Mouse (Mus musculus) CH12.LX (cell line): Measurements from ENCODE around the gene Ankrd11. TPM values are rescaled to one million over a fixed set of nuclear protein-coding genes. Genes with fewer than 3 reads are reported as not detected.

Experiments used
- DNase-seq: peaks from one replicate; pipeline ENCODE4 v3.0.0-alpha.2; 2013; ENCODE audit errors: extremely low read depth
- H3K27ac ChIP-seq: 2 replicates; pipeline ENCODE4 v1.5.1; 2012; ENCODE audit warnings: low read depth, mild to moderate bottlenecking, control low read depth, moderate library complexity; ENCODE audit not compliant: insufficient read depth
- H3K27me3 ChIP-seq: replicated peaks from 2 replicates; pipeline ENCODE3; 2012; ENCODE audit warnings: inconsistent platforms
- H3K36me3 ChIP-seq, 2 experiments: replicated peaks in 1 of 2; 2 replicates each; pipeline versions ENCODE3 to v1.6.1; 2012; ENCODE audit warnings: inconsistent platforms in 1 of 2, low read length in 1 of 2, mild to moderate bottlenecking in 1 of 2, mixed read lengths in 1 of 2, moderate library complexity in 1 of 2; ENCODE audit not compliant: control insufficient read depth in 1 of 2, insufficient read depth in 1 of 2
- H3K4me1 ChIP-seq, 2 experiments: 2 replicates each; pipeline ENCODE4 v1.6.1; 2012; ENCODE audit warnings: inconsistent platforms in 1 of 2, moderate library complexity in 1 of 2; ENCODE audit not compliant: insufficient read depth in 2 of 2, control insufficient read depth in 1 of 2
- H3K4me2 ChIP-seq: 2 replicates; pipeline ENCODE4 v1.6.1; 2012; ENCODE audit warnings: low read depth, mild to moderate bottlenecking, control low read depth; ENCODE audit not compliant: poor library complexity, insufficient read depth, severe bottlenecking
- H3K4me3 ChIP-seq, 3 experiments: fragments of 150-350 bp in 1 of 3; sonication (generic) in 1 of 3; replicated peaks in 1 of 3; 2 replicates each; pipeline versions ENCODE3 to v1.5.1; 2011 to 2012; ENCODE audit warnings: low read depth in 2 of 3, low read length in 2 of 3, mild to moderate bottlenecking in 2 of 3, moderate library complexity in 2 of 3, control low read depth in 1 of 3, improper control_type of control experiment in 1 of 3, inconsistent platforms in 1 of 3, mixed read lengths in 1 of 3; ENCODE audit not compliant: poor library complexity in 1 of 3
- H3K79me2 ChIP-seq: replicated peaks from 2 replicates; pipeline ENCODE4 v1.6.1; 2012; ENCODE audit warnings: mild to moderate bottlenecking, moderate library complexity; ENCODE audit not compliant: control insufficient read depth, poor library complexity, insufficient read depth, severe bottlenecking; ENCODE audit errors: extremely low read depth
- H3K9ac ChIP-seq: 2 replicates; pipeline ENCODE4 v1.6.1; 2012; ENCODE audit warnings: low read depth, mild to moderate bottlenecking, control low read depth, moderate library complexity; ENCODE audit not compliant: insufficient read depth
- H3K9me3 ChIP-seq: replicated peaks from 2 replicates; pipeline ENCODE3; 2012; ENCODE audit warnings: low read length, inconsistent platforms, mixed read lengths
- CTCF ChIP-seq, 2 experiments: IDR thresholded peaks in 1 of 2; conservative IDR thresholded peaks in 1 of 2; 2 replicates each; pipeline ENCODE4 v1.5.1; 2011 to 2012; ENCODE audit warnings: low read depth in 2 of 2, low read length in 2 of 2, improper control_type of control experiment in 1 of 2, inconsistent platforms in 1 of 2, mild to moderate bottlenecking in 1 of 2, moderate library complexity in 1 of 2
- E2F4 ChIP-seq: IDR thresholded peaks from 2 replicates; pipeline ENCODE4 v1.6.1; 2011; ENCODE audit warnings: low read depth, low read length, improper control_type of control experiment; ENCODE audit not compliant: insufficient replicate concordance
- ELF1 ChIP-seq: IDR thresholded peaks from 2 replicates; pipeline ENCODE4 v1.6.1; 2014; ENCODE audit warnings: low read depth, mild to moderate bottlenecking, inconsistent platforms, low read length, improper control_type of control experiment
- EP300 ChIP-seq: IDR thresholded peaks from 2 replicates; pipeline ENCODE4 v1.6.1; 2011; ENCODE audit warnings: low read length, improper control_type of control experiment
- GABPA ChIP-seq: IDR thresholded peaks from 2 replicates; pipeline ENCODE4 v1.6.1; 2012; ENCODE audit warnings: low read depth, low read length, improper control_type of control experiment, inconsistent platforms; ENCODE audit not compliant: insufficient replicate concordance
- HCFC1 ChIP-seq: IDR thresholded peaks from 2 replicates; pipeline ENCODE4 v1.6.1; 2012; ENCODE audit warnings: low read depth, mild to moderate bottlenecking, inconsistent platforms, low read length, improper control_type of control experiment
- IRF4 ChIP-seq: IDR thresholded peaks from 2 replicates; pipeline ENCODE4 v1.6.1; 2014; ENCODE audit warnings: low read depth, mild to moderate bottlenecking, inconsistent platforms, low read length, improper control_type of control experiment
- JUN ChIP-seq: IDR thresholded peaks from 2 replicates; pipeline ENCODE4 v1.6.1; 2011; ENCODE audit warnings: low read depth, mild to moderate bottlenecking, low read length, improper control_type of control experiment, moderate library complexity; ENCODE audit not compliant: insufficient read depth
- JUND ChIP-seq: conservative IDR thresholded peaks from 2 replicates; pipeline ENCODE4 v1.6.1; 2011; ENCODE audit warnings: low read depth, low read length, improper control_type of control experiment
- KAT2A ChIP-seq: IDR thresholded peaks from 2 replicates; pipeline ENCODE4 v1.6.1; 2012; ENCODE audit warnings: low read length, improper control_type of control experiment, inconsistent platforms; ENCODE audit not compliant: insufficient replicate concordance
- MAX ChIP-seq: IDR thresholded peaks from 2 replicates; pipeline ENCODE4 v1.6.1; 2011; ENCODE audit warnings: low read length, improper control_type of control experiment
- MEF2A ChIP-seq: IDR thresholded peaks from 2 replicates; pipeline ENCODE4 v1.6.1; 2014; ENCODE audit warnings: low read depth, mild to moderate bottlenecking, inconsistent platforms, low read length, improper control_type of control experiment, borderline replicate concordance
- NELFE ChIP-seq: IDR thresholded peaks from 2 replicates; pipeline ENCODE4 v1.6.1; 2011; ENCODE audit warnings: low read depth, low read length, improper control_type of control experiment
- NRF1 ChIP-seq: IDR thresholded peaks from 2 replicates; pipeline ENCODE4 v1.6.1; 2014; ENCODE audit warnings: low read depth, mild to moderate bottlenecking, inconsistent platforms, low read length, improper control_type of control experiment, moderate library complexity
- PAX5 ChIP-seq: IDR thresholded peaks from 2 replicates; pipeline ENCODE4 v1.6.1; 2012; ENCODE audit warnings: low read length, inconsistent platforms, mixed read lengths
- POLR2AphosphoS2 ChIP-seq: IDR thresholded peaks from 2 replicates; pipeline ENCODE4 v1.6.1; 2011; ENCODE audit warnings: low read depth, low read length, improper control_type of control experiment
- RAD21 ChIP-seq: IDR thresholded peaks from 2 replicates; pipeline ENCODE4 v1.6.1; 2011; ENCODE audit warnings: low read depth, mild to moderate bottlenecking, low read length, improper control_type of control experiment, moderate library complexity
- RCOR1 ChIP-seq: conservative IDR thresholded peaks from 2 replicates; pipeline ENCODE4 v1.6.1; 2012; ENCODE audit warnings: low read depth, mild to moderate bottlenecking, inconsistent platforms, low read length, improper control_type of control experiment
- SMC3 ChIP-seq: IDR thresholded peaks from 2 replicates; pipeline ENCODE4 v1.6.1; 2011; ENCODE audit warnings: low read depth, low read length, improper control_type of control experiment
- TBP ChIP-seq: conservative IDR thresholded peaks from 2 replicates; pipeline ENCODE4 v1.6.1; 2011; ENCODE audit warnings: low read depth, low read length, improper control_type of control experiment
- UBTF ChIP-seq: IDR thresholded peaks from 2 replicates; pipeline ENCODE4 v1.6.1; 2012; ENCODE audit warnings: low read depth, mild to moderate bottlenecking, inconsistent platforms, low read length, improper control_type of control experiment, moderate library complexity
- USF1 ChIP-seq: IDR thresholded peaks from 2 replicates; pipeline ENCODE4 v1.6.1; 2014; ENCODE audit warnings: low read depth, mild to moderate bottlenecking, inconsistent platforms, low read length, improper control_type of control experiment
- USF2 ChIP-seq: conservative IDR thresholded peaks from 2 replicates; pipeline ENCODE4 v1.6.1; 2011; ENCODE audit warnings: low read depth, low read length, improper control_type of control experiment
- ZC3H11A ChIP-seq: IDR thresholded peaks from 2 replicates; pipeline ENCODE4 v1.6.1; 2012; ENCODE audit warnings: low read depth, mild to moderate bottlenecking, inconsistent platforms, low read length, improper control_type of control experiment
- ZKSCAN1 ChIP-seq: IDR thresholded peaks from 2 replicates; pipeline ENCODE4 v1.6.1; 2012; ENCODE audit warnings: low read depth, inconsistent platforms, low read length, improper control_type of control experiment, borderline replicate concordance
- ZMIZ1 ChIP-seq: IDR thresholded peaks from 2 replicates; pipeline ENCODE4 v1.6.1; 2012; ENCODE audit warnings: low read depth, mild to moderate bottlenecking, inconsistent platforms, low read length, improper control_type of control experiment
- ZNF384 ChIP-seq: IDR thresholded peaks from 2 replicates; pipeline ENCODE4 v1.6.1; 2012; ENCODE audit warnings: low read depth, low read length, improper control_type of control experiment, inconsistent platforms
- dilution Hi-C: fragments of 300-500 bp; cut with MboI; formaldehyde crosslinking; loops from 2 replicates; pipeline ENCODE4 v1.14.3; 2020; ENCODE audit warnings: low sequenced_read_pairs; ENCODE audit not compliant: extremely low pct_unique_long_range_greater_than_20kb, extremely low pct_ligation_motif_present
- in situ Hi-C: fragments of 300-500 bp; cut with MboI; formaldehyde crosslinking; loops from 3 replicates; pipeline ENCODE4 v1.14.3; 2019; ENCODE audit warnings: low sequenced_read_pairs, low pct_ligation_motif_present, low pct_unique_long_range_greater_than_20kb, mixed read lengths
- polyA plus RNA-seq: library from polyadenylated mRNA; unstranded; fragments of >175 nt; gene quantifications from 2 replicates; pipeline ENCODE4 v1.2.1, GENCODE M21; 2012; ENCODE audit warnings: low read depth; ENCODE audit not compliant: insufficient read length
- total RNA-seq, 2 experiments: library from RNA; depleted of rRNA; stranded (reverse); fragments of 300-350 nt in 1 of 2; fragments of >200 nt in 1 of 2; gene quantifications; 2 replicates each; pipeline ENCODE4 v1.2.3; 2012 to 2014

Ankrd11 gene
- total and polyA plus RNA-seq, 3 experiments = 37.4 to 74.9 (median 60.7) TPM

DNA sequence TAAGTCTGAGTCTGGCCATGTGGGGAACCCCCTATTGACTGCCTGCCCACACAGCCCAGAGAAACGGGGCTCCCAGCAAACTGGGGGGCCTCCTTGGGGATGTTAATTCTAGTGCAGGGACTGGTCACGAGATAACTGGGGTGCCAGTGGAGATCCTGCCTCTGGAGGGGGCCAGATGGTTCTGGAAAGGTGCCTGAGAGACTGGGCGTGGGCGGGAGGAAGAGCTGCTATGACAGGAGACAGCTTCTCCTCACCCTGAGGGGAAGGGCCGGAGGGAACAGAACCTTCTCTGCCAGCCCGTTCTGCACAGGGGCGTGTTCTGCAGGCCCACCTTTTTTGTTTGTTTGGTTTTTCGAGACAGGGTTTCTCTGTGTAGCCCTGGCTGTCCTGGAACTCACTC is 175.8 kb downstream of the Ankrd11 start:
- no peaks in the 10 kb centered on the region for H3K9me3 ChIP-seq
- in situ Hi-C loops (no loop called here), dilution Hi-C loops (no loop called here)
- H3K27ac ChIP-seq = no peak overlapping the region
- H3K27me3 ChIP-seq = peaks cover 15% of the 10 kb centered on the region
- no peak overlapping the region for H3K4me3 ChIP-seq
- H3K4me2 ChIP-seq = no peak overlapping the region
- H3K9ac ChIP-seq = no peak overlapping the region
- no peaks in the 10 kb centered on the region for H3K79me2 ChIP-seq
- peaks cover 4 to 20% of the 10 kb centered on the region in 2 experiments; a peak in 3 of 4 replicates for H3K4me1 ChIP-seq
- DNase-seq = no peak
- H3K36me3 ChIP-seq = no peaks in the 10 kb centered on the region
- TF ChIP-seq MAX = no peak
- TF ChIP-seq JUND = no peak
- no peak for TF ChIP-seq ELF1
- no peak for TF ChIP-seq ZMIZ1
- no peak for TF ChIP-seq UBTF
- no peak for TF ChIP-seq NRF1
- no peak for TF ChIP-seq GABPA
- TF ChIP-seq NELFE = no peak
- no peak for TF ChIP-seq SMC3
- TF ChIP-seq USF2 = no peak
- no peak for TF ChIP-seq POLR2AphosphoS2
- no peak for TF ChIP-seq KAT2A
- no peak for TF ChIP-seq PAX5
- TF ChIP-seq MEF2A = no peak

DNA sequence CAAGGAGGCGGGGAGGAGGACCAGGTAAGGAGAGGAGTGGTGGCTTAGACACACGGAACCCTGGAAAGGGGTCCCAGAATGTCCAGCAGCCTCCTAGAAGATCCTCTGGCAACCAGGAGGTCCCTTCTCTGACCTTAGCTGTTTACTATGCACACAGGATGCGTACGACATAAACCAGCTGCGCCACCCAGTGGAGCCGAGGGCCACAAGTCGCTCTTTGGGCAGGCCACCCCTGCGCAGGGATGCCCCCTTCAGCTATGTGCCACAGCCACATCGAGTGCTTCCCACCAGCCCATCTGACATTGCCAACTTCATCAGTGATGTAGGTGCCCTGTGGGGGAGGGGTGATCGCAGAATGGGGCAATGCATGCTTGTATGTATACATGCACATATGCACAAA is 176.6 kb downstream of the Ankrd11 start:
- H3K4me1 ChIP-seq = peaks cover 4 to 14% of the 10 kb centered on the region in 2 experiments; a peak in 3 of 4 replicates
- DNase-seq = peak; percentile 21
- no peaks in the 10 kb centered on the region for H3K79me2 ChIP-seq
- no peak overlapping the region for H3K4me2 ChIP-seq
- H3K9me3 ChIP-seq = no peaks in the 10 kb centered on the region
- no peaks in the 10 kb centered on the region for H3K36me3 ChIP-seq
- dilution Hi-C loops (no loop called here), in situ Hi-C loops (no loop called here)
- H3K27ac ChIP-seq = no peak overlapping the region
- H3K27me3 ChIP-seq = peaks cover 21% of the 10 kb centered on the region
- TF ChIP-seq E2F4 = no peak
- no peak for TF ChIP-seq USF1
- TF ChIP-seq KAT2A = no peak
- TF ChIP-seq IRF4 = no peak
- TF ChIP-seq SMC3 = peak; percentile 43
- TF ChIP-seq HCFC1 = no peak
- no peak for TF ChIP-seq NRF1
- no peak for TF ChIP-seq EP300
- no peak for TF ChIP-seq ZKSCAN1
- TF ChIP-seq PAX5 = no peak
- TF ChIP-seq JUN = no peak
- no peak for TF ChIP-seq ELF1
- TF ChIP-seq UBTF = no peak
- TF ChIP-seq USF2 = no peak
- peak; percentile 49 for TF ChIP-seq RAD21
- no peak for TF ChIP-seq MEF2A
- no peak for TF ChIP-seq ZC3H11A
- peak in 1 of 2 experiments; percentile 63; a peak in 2 of 4 replicates for TF ChIP-seq CTCF (conservative IDR thresholded peaks at IDR 0.05 in 1 of 2, IDR thresholded peaks at IDR 0.05 in 1 of 2; ENCODE audit: low read depth in 2 of 2, low read length in 2 of 2)
- no peak for TF ChIP-seq TBP
- no peak for TF ChIP-seq GABPA
- TF ChIP-seq MAX = no peak
- TF ChIP-seq RCOR1 = no peak
- no peak for TF ChIP-seq ZNF384
- no peak overlapping the region for H3K4me3 ChIP-seq
- H3K9ac ChIP-seq = no peak overlapping the region
